Mouse (Mus musculus) erythroblast, embryonic 14.5 days (primary cell): ENCODE measurements around the gene Psmb8. TPM values are rescaled to one million over a fixed set of nuclear protein-coding genes. Genes with fewer than 3 reads are reported as not detected.

Experiments used
- H3K27me3 ChIP-seq: 2 replicates; pipeline ENCODE4 v1.6.1; 2012; ENCODE audit warnings: inconsistent platforms; ENCODE audit not compliant: control insufficient read depth
- H3K36me3 ChIP-seq: 2 replicates; pipeline ENCODE4 v1.6.1; 2012; ENCODE audit warnings: mild to moderate bottlenecking, inconsistent platforms; ENCODE audit not compliant: control insufficient read depth
- H3K4me1 ChIP-seq: 2 replicates; pipeline ENCODE4 v1.6.1; 2012; ENCODE audit warnings: inconsistent platforms; ENCODE audit not compliant: control insufficient read depth
- H3K4me3 ChIP-seq: replicated peaks from 2 replicates; pipeline ENCODE3; 2012; ENCODE audit warnings: moderate library complexity, mild to moderate bottlenecking, inconsistent platforms
- H3K9me3 ChIP-seq: 2 replicates; pipeline ENCODE4 v1.6.1; 2012; ENCODE audit warnings: low read length, inconsistent platforms, mixed read lengths; ENCODE audit not compliant: control insufficient read depth
- GATA1 ChIP-seq: IDR thresholded peaks from 2 replicates; pipeline ENCODE4 v1.6.1; 2012; ENCODE audit warnings: low read length, inconsistent platforms, mixed read lengths
- TAL1 ChIP-seq: IDR thresholded peaks from 3 replicates; pipeline ENCODE4 v1.6.1; 2012; ENCODE audit warnings: low read length, inconsistent platforms, mixed read lengths
- polyA plus RNA-seq: library from polyadenylated mRNA; stranded (reverse); fragments of >175 nt; gene quantifications from 2 replicates; pipeline ENCODE4 v1.2.3, GENCODE M21; 2012

The Psmb8 gene
- 0.24 and 0.28 TPM in 2 replicates for polyA plus RNA-seq

DNA sequence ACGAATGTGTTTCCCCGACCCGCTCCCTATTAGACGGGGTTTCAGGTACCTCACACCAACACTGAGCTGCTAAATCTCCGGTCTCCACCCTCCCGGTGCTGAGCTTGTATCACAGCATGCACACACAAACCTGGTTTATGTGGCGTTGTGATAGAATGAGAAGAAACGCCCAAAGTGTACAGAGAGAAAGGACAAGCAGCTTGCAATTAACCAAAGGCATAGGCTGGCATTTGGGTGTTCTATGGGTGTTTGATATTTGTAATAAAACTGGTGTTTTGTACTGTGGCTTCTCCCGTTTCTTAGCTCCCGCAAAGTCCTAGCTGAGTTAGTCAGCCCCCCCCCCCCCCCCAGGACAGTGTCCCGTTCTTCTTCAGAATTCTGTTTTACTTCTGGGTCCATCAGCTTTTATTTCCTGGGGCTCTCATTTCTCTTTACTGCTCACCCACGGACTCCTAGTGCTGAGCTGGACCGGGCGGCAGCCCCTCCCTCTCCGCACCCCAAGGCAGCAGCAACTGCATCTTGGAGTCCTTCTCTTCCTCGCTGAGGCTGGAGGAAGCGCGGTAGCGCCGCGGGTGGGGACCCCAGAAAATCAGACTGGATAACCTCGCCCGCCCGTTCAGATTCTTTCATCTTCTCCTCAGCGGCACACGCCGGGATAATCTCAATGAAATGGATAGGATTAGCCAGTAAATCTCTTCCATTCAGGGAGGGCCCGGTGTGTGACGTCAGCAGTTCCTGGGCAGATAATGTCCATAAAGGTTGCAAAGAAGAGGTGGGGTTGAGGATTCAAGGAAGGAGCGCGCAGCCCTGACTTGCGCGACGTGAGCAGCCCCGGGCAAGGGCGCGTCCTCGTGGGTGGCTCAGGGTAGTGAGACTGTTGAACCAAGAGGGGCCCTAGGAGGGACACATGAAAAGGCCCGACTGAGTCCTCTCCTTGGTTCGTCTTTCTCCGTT lies at the start of gene Psmb8:
Gene Psmb8 (plus strand): TSS at position 781 of the 954 bp plus-strand sequence.
- Histone ChIP-seq H3K9me3 (no peaks in the 10 kb centered on the region), H3K27me3 (peaks cover 70% of the 10 kb centered on the region), H3K36me3 (no peaks in the 10 kb centered on the region), H3K4me1 (peaks cover 14% of the 10 kb centered on the region), H3K4me3 (peak within 1 kb of the TSS; percentile 47)
- TF ChIP-seq TAL1 (no peak), GATA1 (no peak)

- Histone ChIP-seq H3K9me3 (no peaks in the 10 kb centered on the region), H3K4me1 (no peaks in the 10 kb centered on the region), H3K27me3 (no peaks in the 10 kb centered on the region), H3K36me3 (no peaks in the 10 kb centered on the region), H3K4me3 (no peak within 1 kb of the TSS)
- TF ChIP-seq TAL1 (no peak), GATA1 (no peak)
Measured at GRCm38 (mm10) chr17:34152923-34153322, 44.6 kb upstream of the Psmb8 start, which contains the start of gene H2-DMb1. Gene H2-DMb1 (plus strand): TSS chr17:34153072.

DNA sequence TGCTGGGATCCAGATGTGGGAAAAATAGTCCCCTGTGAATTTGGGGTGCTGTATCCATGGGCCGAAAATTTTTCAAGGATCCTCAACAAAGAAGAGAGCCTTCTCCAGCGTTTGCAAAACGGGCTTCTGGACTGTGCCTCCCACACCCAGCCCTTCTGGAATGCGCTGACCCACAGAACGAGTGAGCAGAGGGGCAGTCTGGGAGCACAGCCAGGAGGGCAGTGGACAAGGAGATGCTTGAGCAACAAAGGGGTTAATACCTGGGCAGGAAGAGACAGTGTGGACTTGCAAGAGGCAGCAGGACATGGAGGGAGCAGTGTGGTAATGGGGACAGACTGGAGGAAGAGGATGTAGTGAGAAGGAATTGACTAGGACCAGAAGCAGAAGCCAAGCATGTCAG lies 42.0 kb upstream of the Psmb8 start:
- H3K27me3 ChIP-seq: no peaks in the 10 kb centered on the region
- TF ChIP-seq TAL1 (no peak), GATA1 (no peak)
- no peak overlapping the region for H3K4me3 ChIP-seq
- no peaks in the 10 kb centered on the region for H3K4me1 ChIP-seq
- H3K9me3 ChIP-seq: no peaks in the 10 kb centered on the region
- H3K36me3 ChIP-seq: no peaks in the 10 kb centered on the region

DNA sequence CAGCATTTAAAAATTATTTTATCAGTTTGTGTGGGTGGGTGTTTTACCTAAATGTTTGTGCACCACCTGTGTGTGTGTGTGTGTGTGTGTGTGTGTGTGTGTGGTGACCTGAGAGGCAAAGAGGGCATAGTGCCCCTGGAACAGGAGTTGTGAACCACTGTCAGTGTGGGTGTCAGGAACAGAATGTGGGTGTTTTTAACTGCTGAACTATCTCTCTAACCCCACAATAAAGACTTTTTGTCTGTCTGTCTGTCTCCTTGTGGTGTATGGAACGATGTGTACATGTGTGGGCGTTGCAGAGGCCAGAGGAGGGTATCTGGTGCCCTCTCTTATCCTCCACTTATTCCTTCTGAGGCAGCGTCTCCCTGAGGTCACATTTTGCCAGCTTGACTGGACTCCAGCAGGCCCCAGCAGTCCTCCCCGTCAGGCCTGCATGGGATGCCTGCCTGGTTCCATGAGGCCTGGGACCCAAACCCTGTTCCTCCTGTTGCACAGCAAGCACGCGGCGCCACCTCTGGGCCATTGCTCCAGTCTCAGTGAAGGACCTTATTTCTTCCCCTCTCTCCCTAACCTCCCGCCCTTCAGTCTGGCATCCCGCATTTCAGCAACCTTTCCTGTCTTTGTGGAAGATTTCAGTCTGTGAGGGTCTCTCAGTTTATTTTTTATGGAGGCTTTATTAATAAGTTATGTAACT lies 33.2 kb upstream of the Psmb8 start:
- H3K27me3 ChIP-seq: peaks cover 4% of the 10 kb centered on the region; the same call in 1 of the 2 replicates
- H3K4me3 ChIP-seq: no peak overlapping the region
- no peaks in the 10 kb centered on the region for H3K4me1 ChIP-seq
- no peak for TF ChIP-seq GATA1
- no peak for TF ChIP-seq TAL1
- H3K36me3 ChIP-seq: no peaks in the 10 kb centered on the region
- peaks cover 6% of the 10 kb centered on the region for H3K9me3 ChIP-seq

GRCm38 (mm10) chr17:34165033-34165730 lies 32.3 kb upstream of the Psmb8 start:
- TF ChIP-seq GATA1 (no peak), TAL1 (no peak)
- Histone ChIP-seq H3K9me3 (peaks cover 8% of the 10 kb centered on the region), H3K27me3 (peaks cover 4% of the 10 kb centered on the region; the same call in 1 of the 2 replicates), H3K36me3 (no peaks in the 10 kb centered on the region), H3K4me1 (no peaks in the 10 kb centered on the region), H3K4me3 (no peak overlapping the region)

- no peak for TF ChIP-seq GATA1
- no peak for TF ChIP-seq TAL1
- H3K27me3 ChIP-seq: peaks cover 7% of the 10 kb centered on the region
- peaks cover 4% of the 10 kb centered on the region; the same call in 1 of the 2 replicates for H3K4me1 ChIP-seq
- H3K9me3 ChIP-seq: peaks cover 12% of the 10 kb centered on the region
- H3K36me3 ChIP-seq: no peaks in the 10 kb centered on the region
- H3K4me3 ChIP-seq: no peak overlapping the region
Measured at GRCm38 (mm10) chr17:34169279-34169678, 28.2 kb upstream of the Psmb8 start.

DNA sequence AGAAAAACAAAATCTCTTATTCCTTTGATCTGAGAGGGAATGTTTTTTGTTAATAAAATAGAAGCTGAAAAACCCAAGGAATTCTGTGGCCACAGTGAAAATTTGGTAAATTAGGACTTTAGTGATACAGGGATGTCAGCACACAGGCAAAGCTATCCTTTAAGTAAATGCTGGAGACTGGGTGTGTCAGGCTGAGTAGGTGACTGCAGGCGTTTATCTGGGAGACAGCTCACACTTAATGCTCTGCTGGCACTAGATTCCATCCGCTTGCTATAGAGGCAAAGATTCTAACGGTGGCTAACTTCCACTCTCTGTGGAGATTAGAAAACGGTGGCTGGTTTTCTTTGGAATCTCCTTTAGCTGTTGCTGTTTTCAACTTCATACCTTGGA lies 27.0 kb upstream of the Psmb8 start:
- H3K4me3 ChIP-seq: no peak overlapping the region
- peaks cover 11% of the 10 kb centered on the region for H3K9me3 ChIP-seq
- H3K27me3 ChIP-seq: peaks cover 7% of the 10 kb centered on the region
- TF ChIP-seq GATA1 (no peak), TAL1 (no peak)
- H3K36me3 ChIP-seq: no peaks in the 10 kb centered on the region
- H3K4me1 ChIP-seq: peaks cover 4% of the 10 kb centered on the region; the same call in 1 of the 2 replicates

GRCm38 (mm10) chr17:34170877-34171498 lies 26.5 kb upstream of the Psmb8 start:
- peaks cover 8% of the 10 kb centered on the region for H3K9me3 ChIP-seq
- H3K27me3 ChIP-seq: peaks cover 7% of the 10 kb centered on the region
- H3K4me3 ChIP-seq: no peak overlapping the region
- TF ChIP-seq TAL1 (no peak), GATA1 (no peak)
- H3K36me3 ChIP-seq: no peaks in the 10 kb centered on the region
- peaks cover 4% of the 10 kb centered on the region; the same call in 1 of the 2 replicates for H3K4me1 ChIP-seq
